Mouse (Mus musculus) neural tube, embryonic 13.5 days (tissue): ENCODE results near the gene Henmt1. TPM values are rescaled to one million over a fixed set of nuclear protein-coding genes. Genes with fewer than 3 reads are reported as not detected.

ENCODE experiments used
- polyA plus RNA-seq: library from polyadenylated mRNA; unstranded; fragments of >200 nt; fragmentation: Nextera tagmentation; extraction: Ambion mirVana; gene quantifications from 2 replicates; pipeline ENCODE4 v1.2.1, GENCODE M21; 2015

Gene Henmt1
- polyA plus RNA-seq, 1 experiment from 2014 or later: 1.7 TPM

Other genes with a start within 250 kb of the Henmt1 start
- gene Gpsm2, start 217.6 kb upstream of the Henmt1 start, polyA plus RNA-seq: 31.3 and 38.1 TPM in 2 replicates
- 0.10 TPM in 1 of 2 replicates, not detected in the other for gene Aknad1, start 200.2 kb upstream of the Henmt1 start, polyA plus RNA-seq
- 15.9 and 19.2 TPM in 2 replicates for gene Stxbp3, start 99.3 kb upstream of the Henmt1 start, polyA plus RNA-seq
- 0.28 TPM in 1 of 2 replicates, not detected in the other for gene Fndc7, start 49.9 kb upstream of the Henmt1 start, polyA plus RNA-seq
- gene Prpf38b, start 28.1 kb upstream of the Henmt1 start, polyA plus RNA-seq: 63.6 and 79.4 TPM in 2 replicates
- gene Gm9857, start 572 bp downstream of the Henmt1 start, polyA plus RNA-seq: 1.1 TPM in 1 of 2 replicates, not detected in the other
- 24.4 and 34.6 TPM in 2 replicates for gene Fam102b, start 87.7 kb downstream of the Henmt1 start, polyA plus RNA-seq
- gene Slc25a54, start 140.6 kb downstream of the Henmt1 start, polyA plus RNA-seq: not detected in 2 replicates
- gene Slc25a24, start 183.3 kb downstream of the Henmt1 start, polyA plus RNA-seq: 9.2 and 12.1 TPM in 2 replicates